Mouse (Mus musculus): ENCODE results near the gene Smyd3.

Smyd3 gene

GRCm38 (mm10) chr1:178924492-178925183 is 593.2 kb downstream of the Smyd3 start:
- DNase-seq, result no peak

- no peak for DNase-seq
These were observed 600.5 kb downstream of the Smyd3 start for GRCm38 (mm10) chr1:178917194-178917902.

GRCm38 (mm10) chr1:178915056-178915455 is 602.8 kb downstream of the Smyd3 start:
- no peak for DNase-seq

- DNase-seq, result no peak
These were observed 604.7 kb downstream of the Smyd3 start for GRCm38 (mm10) chr1:178912936-178913716.

GRCm38 (mm10) chr1:178910951-178911350 is 606.9 kb downstream of the Smyd3 start:
- DNase-seq, result no peak

Measured in thymus, postnatal 14 days (tissue).